Mouse (Mus musculus) liver, embryonic 12.5 days (tissue): ENCODE results near the gene 4933415A04Rik. TPM values are rescaled to one million over a fixed set of nuclear protein-coding genes. Genes with fewer than 3 reads are reported as not detected.

Experiments used
- ATAC-seq: fragments of 200-750 bp; cut with Nextera tagmentation; 2 replicates; pipeline ENCODE4 v1.8.0; 2017; ENCODE audit warnings: moderate number of reproducible peaks, mild to moderate bottlenecking, moderate library complexity
- H3K27ac ChIP-seq: fragments of 300-500 bp; sonication (generic); 2 replicates; pipeline ENCODE4 v1.5.1; 2016; ENCODE audit warnings: mild to moderate bottlenecking
- H3K27me3 ChIP-seq: fragments of 300-500 bp; sonication (generic); replicated peaks from 2 replicates; pipeline ENCODE4 v1.6.1; 2016; ENCODE audit warnings: mild to moderate bottlenecking, moderate library complexity
- H3K36me3 ChIP-seq: fragments of 300-500 bp; sonication (generic); 2 replicates; pipeline ENCODE4 v1.6.1; 2016; ENCODE audit warnings: mild to moderate bottlenecking, moderate library complexity
- H3K4me1 ChIP-seq: fragments of 300-500 bp; sonication (generic); 2 replicates; pipeline ENCODE4 v1.6.1; 2016
- H3K4me2 ChIP-seq: fragments of 300-500 bp; sonication (generic); 2 replicates; pipeline ENCODE4 v1.6.1; 2016; ENCODE audit warnings: mild to moderate bottlenecking, moderate library complexity
- H3K4me3 ChIP-seq: fragments of 300-500 bp; sonication (generic); 2 replicates; pipeline ENCODE4 v1.5.1; 2016; ENCODE audit warnings: mild to moderate bottlenecking, moderate library complexity
- H3K9ac ChIP-seq: fragments of 300-500 bp; sonication (generic); 2 replicates; pipeline ENCODE4 v1.6.1; 2016; ENCODE audit warnings: mild to moderate bottlenecking, moderate library complexity
- H3K9me3 ChIP-seq: fragments of 300-500 bp; sonication (generic); replicated peaks from 2 replicates; pipeline ENCODE4 v1.6.1; 2016; ENCODE audit warnings: mild to moderate bottlenecking, moderate library complexity
- WGBS: fragments of 180-500 bp; shearing (Covaris S2); methylation state at CpG from one replicate; pipeline ENCODE4 v1.1.7; 2016; ENCODE audit not compliant: insufficient replicate concordance; 5-methylcytosine and 5-hydroxymethylcytosine counted together
- polyA plus RNA-seq: library from polyadenylated mRNA; unstranded; fragments of >200 nt; fragmentation: Nextera tagmentation; extraction: Ambion mirVana; gene quantifications from 2 replicates; pipeline ENCODE4 v1.2.1, GENCODE M21; 2016

The 4933415A04Rik gene
- polyA plus RNA-seq, 1 experiment from 2014 or later: 1.4 TPM

DNA sequence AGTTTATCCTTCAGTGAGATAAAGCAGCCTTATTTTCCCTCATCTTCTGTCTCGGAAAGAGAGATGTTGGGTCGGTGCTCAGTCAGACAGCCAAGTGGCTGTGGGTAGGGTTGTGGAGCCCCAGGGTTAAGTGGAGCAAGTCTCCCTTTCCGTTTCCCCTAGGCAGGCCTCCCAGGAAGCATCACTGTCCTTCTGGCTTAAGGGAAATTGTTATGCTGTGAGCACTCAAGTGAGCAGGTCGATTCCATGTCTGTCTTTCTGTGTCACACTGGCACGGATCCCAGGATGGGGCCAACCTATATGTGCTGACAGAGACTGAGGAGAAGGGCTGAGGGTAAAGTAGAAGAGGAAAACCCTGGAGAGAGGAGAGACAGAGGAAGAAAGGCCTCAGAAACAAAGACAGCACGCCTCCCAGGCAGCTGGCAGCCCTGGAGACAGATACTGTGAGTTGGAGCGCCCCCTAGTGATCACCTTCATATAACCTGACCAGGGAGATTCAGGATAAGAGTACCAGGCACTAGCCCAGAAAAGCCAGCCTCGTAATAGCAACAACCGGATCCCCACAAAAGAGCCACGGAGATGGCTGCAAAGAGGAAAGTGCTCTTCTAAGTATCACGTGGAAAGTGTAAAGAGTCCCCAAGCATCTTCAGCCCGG is 26.1 kb downstream of the 4933415A04Rik start:
- H3K4me2 ChIP-seq: no peak overlapping the region
- 28% methylated on average over 12 of the region's 12 CpGs for WGBS
- peak; percentile 53 for ATAC-seq
- H3K9me3 ChIP-seq: no peaks in the 10 kb centered on the region
- no peak overlapping the region for H3K27ac ChIP-seq
- H3K9ac ChIP-seq: no peak overlapping the region
- peaks cover 7% of the 10 kb centered on the region for H3K4me1 ChIP-seq
- no peak overlapping the region for H3K4me3 ChIP-seq
- no peaks in the 10 kb centered on the region for H3K27me3 ChIP-seq
- no peaks in the 10 kb centered on the region for H3K36me3 ChIP-seq

DNA sequence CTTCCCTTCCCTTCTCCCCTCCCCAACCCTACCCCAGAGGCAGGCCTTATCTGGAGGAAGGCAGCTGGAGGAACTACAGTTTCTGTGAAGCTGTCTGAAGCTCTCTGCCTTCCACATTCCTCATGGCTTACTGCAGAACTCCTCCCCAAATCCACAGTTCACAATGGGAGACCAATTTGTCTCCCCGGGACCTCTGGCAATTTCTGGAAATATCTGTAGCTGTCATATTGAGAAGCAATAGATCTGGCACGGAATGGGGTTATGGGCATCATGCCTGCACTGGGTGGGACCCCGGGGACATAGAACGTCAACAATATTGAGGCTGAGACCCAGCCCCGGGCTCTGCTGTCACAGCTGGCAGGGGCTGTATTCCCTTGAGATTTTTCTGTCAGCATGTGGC is 31.1 kb downstream of the 4933415A04Rik start:
- Histone ChIP-seq H3K9me3 (no peaks in the 10 kb centered on the region), H3K4me2 (no peak overlapping the region), H3K9ac (no peak overlapping the region), H3K4me1 (peaks cover 22% of the 10 kb centered on the region), H3K4me3 (no peak overlapping the region), H3K27ac (peak overlapping the region; percentile 17; the same call in 1 of the 2 replicates), H3K27me3 (no peaks in the 10 kb centered on the region), H3K36me3 (no peaks in the 10 kb centered on the region)
- no peak for ATAC-seq
- 44% methylated on average over 5 of the region's 5 CpGs for WGBS

DNA sequence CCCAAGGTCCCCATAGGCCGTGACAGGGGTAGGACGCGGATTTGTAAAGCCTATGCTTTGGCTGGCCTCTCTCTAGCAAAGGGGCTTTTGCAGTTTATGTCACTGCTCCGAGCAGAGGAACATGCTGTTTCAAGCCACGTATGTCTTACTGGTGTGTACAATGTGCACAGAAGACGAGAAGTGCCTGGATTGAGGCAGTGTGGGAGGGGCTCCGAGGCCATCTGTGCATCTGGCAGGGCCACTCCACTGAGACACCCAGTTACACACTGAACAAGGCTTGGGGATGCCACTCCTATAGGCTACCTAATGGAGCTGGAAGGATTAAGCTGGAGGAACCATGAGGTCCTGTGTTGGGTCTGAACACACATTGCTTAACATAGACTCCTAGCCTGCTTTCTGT is 31.6 kb downstream of the 4933415A04Rik start:
- Histone ChIP-seq H3K27me3 (no peaks in the 10 kb centered on the region), H3K9ac (no peak overlapping the region), H3K4me3 (no peak overlapping the region), H3K4me2 (no peak overlapping the region), H3K36me3 (no peaks in the 10 kb centered on the region), H3K27ac (peak overlapping the region; percentile 17; the same call in 1 of the 2 replicates), H3K9me3 (no peaks in the 10 kb centered on the region), H3K4me1 (peaks cover 20% of the 10 kb centered on the region)
- no peak for ATAC-seq
- 62% methylated on average over 7 of the region's 7 CpGs for WGBS

DNA sequence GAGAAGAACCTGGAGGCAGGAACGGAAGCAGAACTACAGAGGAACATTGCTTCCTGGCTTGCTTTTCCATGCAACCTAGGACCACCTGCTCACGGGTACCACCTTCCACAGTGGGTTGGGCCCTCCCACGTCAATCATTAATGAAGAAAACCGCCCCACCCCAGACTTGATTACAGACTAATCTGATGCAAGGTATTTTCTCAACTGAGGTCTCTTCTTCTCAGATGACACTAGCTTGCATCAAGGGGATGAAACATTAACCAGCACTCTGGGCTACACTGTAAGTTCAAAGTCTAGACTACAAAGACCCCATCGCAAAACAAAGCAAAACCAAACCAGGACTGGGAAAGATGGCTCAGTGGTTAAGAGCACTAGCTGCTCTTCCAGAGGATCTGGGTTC is 34.9 kb downstream of the 4933415A04Rik start:
- H3K4me1 ChIP-seq: peaks cover 27% of the 10 kb centered on the region
- 56% methylated on average over 5 of the region's 5 CpGs for WGBS
- H3K9me3 ChIP-seq: no peaks in the 10 kb centered on the region
- H3K9ac ChIP-seq: no peak overlapping the region
- H3K4me2 ChIP-seq: no peak overlapping the region
- 0 out of 2 replicates have a peak overlapping the region, but pooled peaks have one; percentile 25 for H3K27ac ChIP-seq
- H3K4me3 ChIP-seq: no peak overlapping the region
- ATAC-seq: peak; percentile 66
- no peaks in the 10 kb centered on the region for H3K27me3 ChIP-seq
- H3K36me3 ChIP-seq: no peaks in the 10 kb centered on the region

DNA sequence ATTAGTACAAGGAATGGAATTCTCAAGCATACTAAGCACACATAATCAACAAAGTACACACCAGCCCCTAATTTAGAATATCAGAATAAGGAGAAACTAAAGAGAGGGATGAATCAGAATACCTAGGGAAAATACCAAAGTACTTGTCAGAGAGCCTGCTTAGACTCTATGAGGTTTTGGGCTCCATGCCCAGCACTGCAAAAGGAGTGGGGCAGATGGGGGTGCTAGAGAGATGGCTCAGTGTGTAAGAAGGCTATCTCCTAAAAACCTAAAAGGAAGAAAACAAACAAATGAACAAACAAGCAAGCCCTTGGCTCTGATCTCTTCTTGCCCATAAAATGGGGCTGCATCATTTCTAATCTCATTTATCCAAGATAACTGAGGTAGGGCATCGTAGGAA is 37.5 kb downstream of the 4933415A04Rik start:
- Histone ChIP-seq H3K9ac (no peak overlapping the region), H3K4me1 (peaks cover 32% of the 10 kb centered on the region), H3K9me3 (no peaks in the 10 kb centered on the region), H3K36me3 (no peaks in the 10 kb centered on the region), H3K4me2 (no peak overlapping the region), H3K27me3 (no peaks in the 10 kb centered on the region), H3K27ac (no peak overlapping the region), H3K4me3 (no peak overlapping the region)
- WGBS: 75% methylated on average over 1 of the region's 1 CpGs
- no peak for ATAC-seq

DNA sequence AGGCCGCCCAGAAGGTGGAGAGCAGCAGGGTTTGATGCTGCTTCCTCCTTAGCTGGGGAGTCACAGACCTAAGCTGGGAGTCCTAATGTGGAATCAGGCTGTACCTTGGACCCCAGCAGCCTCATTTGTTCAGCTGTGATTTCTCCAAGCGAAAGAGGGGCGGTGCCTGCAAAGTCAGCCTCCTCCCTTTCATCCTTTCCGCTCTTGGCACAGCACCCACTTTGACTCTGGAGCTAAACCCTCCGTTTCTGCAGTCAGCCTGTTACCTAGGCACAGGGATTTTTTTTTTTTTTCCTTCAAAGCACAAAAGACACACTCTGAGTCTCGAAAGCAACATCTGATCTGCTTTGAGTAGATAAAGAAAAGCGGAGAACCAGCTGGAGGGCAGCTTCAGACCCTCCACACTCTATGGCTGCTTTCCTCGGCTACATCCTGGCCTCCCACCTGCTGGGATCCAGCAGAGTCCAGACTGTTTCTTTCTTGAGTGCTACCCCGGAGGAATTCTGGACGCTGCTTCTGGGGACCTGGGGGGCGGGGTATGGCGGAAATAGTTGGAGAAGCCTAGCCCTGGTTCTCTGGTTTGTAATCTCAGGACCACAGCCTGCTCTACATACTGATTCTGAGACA is 39.6 kb downstream of the 4933415A04Rik start:
- Histone ChIP-seq H3K4me2 (peak overlapping the region; percentile 43), H3K9me3 (no peaks in the 10 kb centered on the region), H3K4me3 (no peak overlapping the region; the same call in 1 of the 2 replicates), H3K9ac (no peak overlapping the region), H3K36me3 (no peaks in the 10 kb centered on the region), H3K27me3 (no peaks in the 10 kb centered on the region), H3K27ac (0 out of 2 replicates have a peak overlapping the region, but pooled peaks have one; percentile 33), H3K4me1 (peaks cover 28% of the 10 kb centered on the region)
- 13% methylated on average over 12 of the region's 12 CpGs for WGBS
- peak; percentile 35; the same call in 1 of the 2 replicates for ATAC-seq

DNA sequence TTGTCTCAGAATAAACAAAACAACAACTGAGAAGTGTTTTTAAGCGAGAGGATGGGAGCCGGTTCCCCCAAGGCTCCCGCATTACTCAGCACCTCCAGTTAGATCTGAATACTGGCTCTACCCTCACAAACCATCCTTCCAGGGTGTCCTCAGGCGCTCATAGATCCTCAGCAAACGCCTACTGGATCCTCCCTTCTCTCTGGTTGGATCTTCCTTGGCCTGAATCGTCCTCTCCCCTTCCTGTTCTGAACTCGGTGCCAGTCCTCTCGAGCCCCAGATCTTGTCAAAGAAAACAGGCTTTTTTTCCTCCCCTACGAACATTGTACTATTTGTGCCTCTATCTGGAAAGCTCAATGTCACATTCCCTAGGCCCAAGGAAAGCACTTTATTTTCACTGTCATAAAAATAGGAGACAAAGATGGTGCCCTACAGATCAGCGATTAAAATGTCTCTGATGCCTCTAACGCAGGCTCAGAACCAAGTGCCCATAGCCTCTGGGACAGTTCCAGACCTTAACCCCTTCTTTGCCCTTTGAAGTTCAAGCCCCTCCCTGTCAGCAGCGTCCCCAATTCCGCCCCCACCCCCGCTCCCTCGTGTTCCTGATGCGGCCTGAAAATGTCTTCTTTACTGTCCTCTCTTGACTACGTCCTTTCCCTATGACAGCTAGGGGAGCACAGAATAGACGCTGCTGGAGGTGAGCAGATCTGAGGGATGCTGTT is 40.2 kb downstream of the 4933415A04Rik start:
- Histone ChIP-seq H3K9me3 (no peaks in the 10 kb centered on the region), H3K4me1 (peaks cover 30% of the 10 kb centered on the region), H3K27ac (0 out of 2 replicates have a peak overlapping the region, but pooled peaks have one; percentile 33), H3K4me2 (peak overlapping the region; percentile 43), H3K27me3 (no peaks in the 10 kb centered on the region), H3K4me3 (no peak overlapping the region), H3K9ac (no peak overlapping the region), H3K36me3 (no peaks in the 10 kb centered on the region)
- no peak for ATAC-seq
- WGBS: 31% methylated on average over 18 of the region's 18 CpGs

DNA sequence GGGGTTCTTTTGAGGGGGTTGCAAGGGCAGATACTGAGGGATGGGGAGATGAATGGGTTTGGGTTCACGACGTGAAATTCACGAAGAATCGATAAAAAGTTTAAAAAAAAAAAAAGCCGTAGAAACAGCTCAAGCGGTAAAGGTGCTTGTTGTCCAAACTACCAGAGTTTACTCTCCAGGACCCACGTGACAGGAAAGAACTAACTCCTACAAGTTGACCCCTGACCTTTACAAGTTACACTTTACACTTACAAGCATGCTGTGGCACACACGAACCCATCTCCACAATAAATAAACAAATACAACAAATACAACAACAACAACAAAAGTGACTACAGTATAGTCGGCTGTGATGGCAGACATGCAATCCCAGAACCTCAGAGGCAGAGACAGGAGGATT is 44.8 kb downstream of the 4933415A04Rik start:
- Histone ChIP-seq H3K4me3 (no peak overlapping the region), H3K27me3 (no peaks in the 10 kb centered on the region), H3K36me3 (no peaks in the 10 kb centered on the region), H3K27ac (no peak overlapping the region), H3K4me1 (peaks cover 44% of the 10 kb centered on the region), H3K9me3 (no peaks in the 10 kb centered on the region), H3K9ac (no peak overlapping the region), H3K4me2 (no peak overlapping the region)
- ATAC-seq: no peak
- 71% methylated on average over 9 of the region's 9 CpGs for WGBS

DNA sequence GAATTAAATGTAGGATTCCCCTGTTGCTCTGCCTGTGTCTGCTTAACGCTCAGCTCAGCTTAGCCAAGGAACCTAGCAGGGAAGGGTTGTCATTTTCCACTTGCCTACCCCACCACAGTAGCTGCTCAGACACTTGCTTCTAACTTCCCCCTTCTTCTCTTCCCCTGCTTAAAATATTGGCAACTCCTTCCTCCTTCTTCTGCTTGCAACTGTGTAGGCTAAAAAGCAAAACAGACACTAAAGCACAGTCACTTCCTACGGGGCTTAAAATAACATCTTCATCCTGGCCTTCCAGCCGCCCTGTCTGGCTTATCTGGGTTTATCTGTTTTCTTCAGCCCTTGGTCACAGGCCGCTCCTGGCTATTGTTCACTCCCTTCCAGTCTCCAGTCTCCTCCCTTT is 45.7 kb downstream of the 4933415A04Rik start:
- Histone ChIP-seq H3K36me3 (no peaks in the 10 kb centered on the region), H3K27ac (0 out of 2 replicates have a peak overlapping the region, but pooled peaks have one; percentile 30), H3K9ac (no peak overlapping the region), H3K27me3 (no peaks in the 10 kb centered on the region), H3K4me2 (no peak overlapping the region), H3K4me1 (peaks cover 35% of the 10 kb centered on the region), H3K4me3 (no peak overlapping the region), H3K9me3 (no peaks in the 10 kb centered on the region)
- ATAC-seq: 0 out of 2 replicates have a peak, but pooled peaks have one; percentile 25
- WGBS: 9% methylated on average over 4 of the region's 4 CpGs

DNA sequence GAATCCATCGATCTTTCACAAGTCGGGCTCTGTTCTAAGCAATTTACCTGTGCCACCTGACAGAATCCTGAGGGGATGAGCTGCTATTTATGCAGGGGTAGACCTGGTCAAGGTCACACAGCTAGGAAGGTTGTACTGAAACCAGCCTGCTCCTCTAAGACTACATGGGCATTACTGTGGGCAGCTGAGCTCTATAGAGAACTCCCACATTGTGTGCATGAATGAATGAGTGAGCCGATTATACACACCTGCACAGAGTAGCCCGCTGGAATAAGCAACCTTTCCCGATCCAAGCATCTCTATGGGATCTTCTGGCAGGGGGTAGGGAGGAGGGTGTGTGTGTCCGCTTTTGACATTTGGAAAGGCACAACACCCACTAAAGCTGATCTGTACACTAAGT is 46.3 kb downstream of the 4933415A04Rik start:
- ATAC-seq: 0 out of 2 replicates have a peak, but pooled peaks have one; percentile 10
- H3K27ac ChIP-seq: no peak overlapping the region
- no peaks in the 10 kb centered on the region for H3K27me3 ChIP-seq
- H3K4me3 ChIP-seq: no peak overlapping the region
- H3K4me2 ChIP-seq: no peak overlapping the region
- 55% methylated on average over 6 of the region's 6 CpGs for WGBS
- no peaks in the 10 kb centered on the region for H3K36me3 ChIP-seq
- peaks cover 31% of the 10 kb centered on the region for H3K4me1 ChIP-seq
- no peak overlapping the region for H3K9ac ChIP-seq
- no peaks in the 10 kb centered on the region for H3K9me3 ChIP-seq

DNA sequence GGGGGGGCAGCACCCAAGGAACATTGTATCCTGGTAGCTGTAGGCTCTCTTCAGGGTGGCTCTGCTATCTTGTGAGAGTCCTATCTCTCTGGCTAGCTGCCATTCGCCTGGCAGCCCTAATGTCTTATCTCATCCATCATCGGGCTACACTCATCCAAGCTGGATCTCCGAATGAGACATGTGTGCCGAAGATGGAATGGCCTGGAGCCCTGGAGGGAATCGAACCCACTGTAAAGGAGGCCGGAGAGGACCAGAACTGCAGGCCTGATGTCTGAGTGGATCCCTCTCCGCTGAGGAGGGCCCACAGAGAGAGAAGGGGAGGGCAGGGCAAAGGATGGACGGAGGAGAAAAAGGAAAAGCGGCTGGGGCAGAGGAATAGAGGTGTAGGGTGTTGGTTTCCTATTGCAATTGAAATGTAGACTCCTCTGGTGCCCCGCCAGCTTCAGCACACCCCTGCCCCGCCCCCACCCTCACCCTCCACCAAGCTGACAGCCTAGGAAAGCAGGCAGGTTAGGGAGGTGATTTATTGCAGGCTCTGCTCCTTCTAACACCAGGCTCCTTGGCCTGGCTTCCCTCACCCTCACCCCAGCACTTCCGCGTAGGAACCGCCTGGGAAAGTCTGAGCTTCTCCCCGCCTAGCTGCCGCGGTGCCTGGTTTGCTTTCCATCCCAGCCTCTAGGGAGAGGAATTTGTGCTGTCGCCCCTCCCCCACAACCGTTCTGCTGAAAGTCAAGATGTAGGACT is 47.0 kb downstream of the 4933415A04Rik start:
- 24% methylated on average over 19 of the region's 19 CpGs for WGBS
- H3K27ac ChIP-seq: no peak overlapping the region

More for the DNA sequence above, 47.0 kb downstream of the 4933415A04Rik start:
- no peak for ATAC-seq
- H3K27me3 ChIP-seq: no peaks in the 10 kb centered on the region
- no peaks in the 10 kb centered on the region for H3K36me3 ChIP-seq
- H3K4me1 ChIP-seq: peaks cover 31% of the 10 kb centered on the region
- H3K4me3 ChIP-seq: no peak overlapping the region
- H3K9me3 ChIP-seq: no peaks in the 10 kb centered on the region
- H3K4me2 ChIP-seq: peak overlapping the region; percentile 39
- no peak overlapping the region for H3K9ac ChIP-seq
